Mouse (Mus musculus) spleen, postnatal 36 days (tissue): ENCODE measurements at regions not wholly inside any gene's neighbourhood (a gene's known extent, or its start where the extent isn't known, plus 50 kb on each side); places are given as distances from the start of the nearest gene placed in this dataset.

ENCODE experiments used
- DNase-seq, 2 experiments: peaks; one replicate each; pipeline ENCODE4 v3.0.0; 2022; ENCODE audit warnings: low spot score in 2 of 2, mixed read lengths in 1 of 2

GRCm38 (mm10) chr1:142838663-142839062, 801.8 kb upstream of the B3galt2 start:
- no peak for DNase-seq

GRCm38 (mm10) chr1:142867024-142867700, 773.3 kb upstream of the B3galt2 start:
- DNase-seq = no peak

GRCm38 (mm10) chr1:142891842-142892241, 748.6 kb upstream of the B3galt2 start:
- no peak for DNase-seq

GRCm38 (mm10) chr1:142893156-142893555, 747.3 kb upstream of the B3galt2 start:
- no peak for DNase-seq

- DNase-seq = peak; percentile 2 to 7
Measured at GRCm38 (mm10) chr1:142894145-142894544, 746.3 kb upstream of the B3galt2 start.

GRCm38 (mm10) chr1:142895081-142895480, 745.4 kb upstream of the B3galt2 start:
- no peak for DNase-seq

- no peak for DNase-seq
Measured at GRCm38 (mm10) chr1:142909907-142910306, 730.6 kb upstream of the B3galt2 start.

GRCm38 (mm10) chr1:142956686-142957085, 683.8 kb upstream of the B3galt2 start:
- DNase-seq = no peak

GRCm38 (mm10) chr1:142971475-142971874, 669.0 kb upstream of the B3galt2 start:
- no peak for DNase-seq

- DNase-seq = no peak
Measured at GRCm38 (mm10) chr1:142973387-142973786, 667.1 kb upstream of the B3galt2 start.

- DNase-seq = no peak
Measured at GRCm38 (mm10) chr1:142982994-142983393, 657.5 kb upstream of the B3galt2 start.

- no peak for DNase-seq
Measured at GRCm38 (mm10) chr1:142983641-142984040, 656.8 kb upstream of the B3galt2 start.

GRCm38 (mm10) chr1:142985516-142985915, 654.9 kb upstream of the B3galt2 start:
- no peak for DNase-seq

GRCm38 (mm10) chr1:143000216-143000615, 640.2 kb upstream of the B3galt2 start:
- DNase-seq = no peak

GRCm38 (mm10) chr1:143001112-143001511, 639.4 kb upstream of the B3galt2 start:
- DNase-seq = no peak

GRCm38 (mm10) chr1:143006045-143006444, 634.4 kb upstream of the B3galt2 start:
- DNase-seq = no peak

- no peak for DNase-seq
Measured at GRCm38 (mm10) chr1:143019982-143020381, 620.5 kb upstream of the B3galt2 start.

GRCm38 (mm10) chr1:143053161-143053560, 587.3 kb upstream of the B3galt2 start:
- DNase-seq = no peak

GRCm38 (mm10) chr1:143053599-143053998, 586.9 kb upstream of the B3galt2 start:
- no peak for DNase-seq

GRCm38 (mm10) chr1:143054451-143055024, 585.9 kb upstream of the B3galt2 start:
- DNase-seq = no peak

- no peak for DNase-seq
Measured at GRCm38 (mm10) chr1:143060698-143061576, 579.5 kb upstream of the B3galt2 start.

GRCm38 (mm10) chr1:143065493-143065892, 575.0 kb upstream of the B3galt2 start:
- DNase-seq = no peak
